Mouse (Mus musculus) hindbrain, embryonic 15.5 days (tissue): ENCODE data around the gene Gm4131. TPM values are rescaled to one million over a fixed set of nuclear protein-coding genes. Genes with fewer than 3 reads are reported as not detected.

Experiments used
- ATAC-seq: fragments of 200-750 bp; cut with Nextera tagmentation; 2 replicates; pipeline ENCODE4 v1.8.0; 2017; ENCODE audit warnings: low read depth, moderate number of reproducible peaks, moderate TSS enrichment; ENCODE audit not compliant: low FRiP score
- H3K27ac ChIP-seq: fragments of 300-500 bp; sonication (generic); replicated peaks from 2 replicates; pipeline ENCODE4 v1.5.1; 2015; ENCODE audit warnings: mild to moderate bottlenecking, inconsistent platforms
- H3K27me3 ChIP-seq: fragments of 300-500 bp; sonication (generic); 2 replicates; pipeline ENCODE4 v1.6.1; 2015; ENCODE audit warnings: control low read depth, inconsistent platforms
- H3K36me3 ChIP-seq: fragments of 300-500 bp; sonication (generic); 2 replicates; pipeline ENCODE4 v1.6.1; 2015; ENCODE audit warnings: control low read depth, inconsistent platforms
- H3K4me1 ChIP-seq: fragments of 300-500 bp; sonication (generic); replicated peaks from 2 replicates; pipeline ENCODE4 v1.6.1; 2015; ENCODE audit warnings: control low read depth, inconsistent platforms
- H3K4me2 ChIP-seq: fragments of 300-500 bp; sonication (generic); 2 replicates; pipeline ENCODE4 v1.6.1; 2015; ENCODE audit warnings: moderate library complexity, mild to moderate bottlenecking, inconsistent platforms
- H3K4me3 ChIP-seq: fragments of 300-500 bp; sonication (generic); 2 replicates; pipeline ENCODE4 v1.5.1; 2015; ENCODE audit warnings: mild to moderate bottlenecking, inconsistent platforms
- H3K9ac ChIP-seq: fragments of 300-500 bp; sonication (generic); 2 replicates; pipeline ENCODE4 v1.6.1; 2015; ENCODE audit warnings: inconsistent platforms
- H3K9me3 ChIP-seq: fragments of 300-500 bp; sonication (generic); 2 replicates; pipeline ENCODE4 v1.6.1; 2016; ENCODE audit warnings: control low read depth, inconsistent platforms
- WGBS: fragments of 180-500 bp; shearing (Covaris S2); methylation state at CpG from one replicate; pipeline ENCODE4 v1.1.7; 2015; 5-methylcytosine and 5-hydroxymethylcytosine counted together
- polyA plus RNA-seq: library from polyadenylated mRNA; unstranded; fragments of >200 nt; fragmentation: Nextera tagmentation; extraction: Ambion mirVana; gene quantifications from 2 replicates; pipeline ENCODE4 v1.2.1, GENCODE M21; 2015

Gm4131 gene
- polyA plus RNA-seq, 1 experiment from 2014 or later: 0.39 TPM

- Histone ChIP-seq H3K4me1 (no peaks in the 10 kb centered on the region; the same call in 1 of the 2 replicates), H3K9me3 (no peaks in the 10 kb centered on the region), H3K36me3 (no peaks in the 10 kb centered on the region), H3K9ac (no peak overlapping the region), H3K27ac (no peak overlapping the region), H3K27me3 (no peaks in the 10 kb centered on the region), H3K4me2 (no peak overlapping the region), H3K4me3 (no peak overlapping the region)
- no peak for ATAC-seq
- 94% methylated on average over 7 of the region's 7 CpGs for WGBS
Observed at GRCm38 (mm10) chr14:62488270-62488669, 78.5 kb downstream of the Gm4131 start.

DNA sequence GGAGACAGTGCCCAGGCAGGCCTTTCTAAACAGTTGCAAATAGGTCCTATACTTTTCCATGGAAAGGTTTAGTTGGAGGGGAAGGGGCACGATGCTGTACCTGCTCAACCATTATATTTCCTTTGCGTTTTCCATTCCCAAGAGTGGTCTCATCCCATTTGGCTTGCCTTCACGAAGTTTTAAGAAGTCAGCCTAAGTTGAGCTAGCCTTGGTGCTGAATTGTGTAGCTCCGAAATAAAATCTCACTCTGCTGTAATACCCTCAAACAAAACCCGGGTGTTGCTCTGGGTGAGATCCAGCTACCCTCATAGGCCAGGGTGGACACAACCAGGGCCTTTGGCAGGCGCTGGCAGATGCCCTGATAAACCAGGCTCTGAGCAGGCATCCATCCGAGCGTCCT, 85.3 kb downstream of the Gm4131 start:
- 61% methylated on average over 8 of the region's 8 CpGs for WGBS

DNA sequence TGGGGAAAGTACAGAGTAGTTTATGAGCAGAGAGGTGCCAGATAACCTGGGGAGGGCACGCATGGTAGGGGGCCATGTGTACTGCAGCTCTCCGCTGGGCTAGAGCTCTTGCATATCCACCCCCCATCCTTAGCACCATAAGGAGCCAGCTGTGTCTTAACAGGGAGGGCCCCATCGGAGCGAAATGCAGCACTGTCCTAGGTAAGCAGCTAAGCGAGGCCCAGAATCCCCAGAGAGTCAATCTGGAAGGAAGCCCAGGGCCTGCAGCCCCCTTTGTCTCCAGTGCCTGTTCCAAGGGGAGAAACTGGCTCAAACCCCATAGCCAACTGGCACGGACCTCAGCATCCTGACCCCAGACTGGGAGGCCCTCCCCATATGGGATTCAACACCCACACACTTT, 87.3 kb downstream of the Gm4131 start:
- peaks cover 9% of the 10 kb centered on the region for H3K4me1 ChIP-seq
- 35% methylated on average over 6 of the region's 6 CpGs for WGBS
- no peak overlapping the region for H3K27ac ChIP-seq
- no peak overlapping the region for H3K4me3 ChIP-seq
- H3K9ac ChIP-seq: no peak overlapping the region
- no peak overlapping the region for H3K4me2 ChIP-seq
- no peaks in the 10 kb centered on the region for H3K36me3 ChIP-seq
- ATAC-seq: 0 out of 2 replicates have a peak, but pooled peaks have one; percentile 38
- no peaks in the 10 kb centered on the region for H3K27me3 ChIP-seq
- no peaks in the 10 kb centered on the region for H3K9me3 ChIP-seq

More for the DNA sequence above, 85.3 kb downstream of the Gm4131 start:
- Histone ChIP-seq H3K9me3 (no peaks in the 10 kb centered on the region), H3K27me3 (no peaks in the 10 kb centered on the region), H3K36me3 (no peaks in the 10 kb centered on the region), H3K4me2 (no peak overlapping the region), H3K4me3 (no peak overlapping the region), H3K4me1 (peaks cover 9% of the 10 kb centered on the region), H3K27ac (no peak overlapping the region), H3K9ac (no peak overlapping the region)
- ATAC-seq: no peak

DNA sequence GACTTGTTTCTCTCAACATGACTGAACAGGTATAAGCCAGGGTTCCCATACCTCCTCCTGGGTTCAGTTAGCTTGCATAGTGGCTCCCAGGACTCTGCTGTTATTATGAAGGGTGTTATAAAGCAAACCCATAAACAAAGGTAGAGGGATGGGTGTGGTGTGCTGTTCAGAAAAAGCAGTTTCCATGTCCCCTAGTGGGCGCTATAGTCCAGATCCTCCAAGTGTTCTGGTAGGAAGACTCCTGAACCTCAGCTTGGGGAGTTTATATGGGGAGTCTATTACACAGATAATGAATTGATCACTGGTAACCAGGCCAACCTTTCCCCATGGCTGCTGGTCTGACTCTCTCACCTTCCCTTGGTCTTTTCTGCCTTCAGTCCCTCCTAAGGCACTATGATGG, 92.2 kb downstream of the Gm4131 start:
- H3K27ac ChIP-seq: no peak overlapping the region
- ATAC-seq: no peak
- no peaks in the 10 kb centered on the region for H3K36me3 ChIP-seq
- H3K27me3 ChIP-seq: no peaks in the 10 kb centered on the region
- 76% methylated on average over 1 of the region's 1 CpGs for WGBS
- H3K9me3 ChIP-seq: no peaks in the 10 kb centered on the region
- H3K4me3 ChIP-seq: no peak overlapping the region
- H3K4me2 ChIP-seq: no peak overlapping the region
- peaks cover 3% of the 10 kb centered on the region for H3K4me1 ChIP-seq
- no peak overlapping the region for H3K9ac ChIP-seq

GRCm38 (mm10) chr14:62472061-62472460, 94.7 kb downstream of the Gm4131 start:
- no peak overlapping the region for H3K4me3 ChIP-seq
- no peaks in the 10 kb centered on the region for H3K9me3 ChIP-seq
- no peak overlapping the region for H3K27ac ChIP-seq
- H3K27me3 ChIP-seq: no peaks in the 10 kb centered on the region
- no peak overlapping the region for H3K9ac ChIP-seq
- H3K36me3 ChIP-seq: no peaks in the 10 kb centered on the region
- 83% methylated on average over 2 of the region's 2 CpGs for WGBS
- ATAC-seq: no peak
- H3K4me2 ChIP-seq: no peak overlapping the region
- H3K4me1 ChIP-seq: no peaks in the 10 kb centered on the region

- Histone ChIP-seq H3K4me1 (peaks cover 4% of the 10 kb centered on the region; the same call in 1 of the 2 replicates), H3K27me3 (no peaks in the 10 kb centered on the region), H3K4me3 (no peak overlapping the region), H3K36me3 (no peaks in the 10 kb centered on the region), H3K27ac (no peak overlapping the region), H3K9ac (no peak overlapping the region), H3K4me2 (no peak overlapping the region), H3K9me3 (no peaks in the 10 kb centered on the region)
- ATAC-seq: no peak
- WGBS: 87% methylated on average over 5 of the region's 5 CpGs
Observed at GRCm38 (mm10) chr14:62468753-62469125, 98.0 kb downstream of the Gm4131 start.

- Histone ChIP-seq H3K4me3 (no peak overlapping the region), H3K27ac (no peak overlapping the region), H3K4me1 (peaks cover 4% of the 10 kb centered on the region; the same call in 1 of the 2 replicates), H3K36me3 (no peaks in the 10 kb centered on the region), H3K27me3 (no peaks in the 10 kb centered on the region), H3K4me2 (no peak overlapping the region), H3K9me3 (no peaks in the 10 kb centered on the region), H3K9ac (no peak overlapping the region)
- WGBS: 73% methylated on average over 6 of the region's 6 CpGs
- no peak for ATAC-seq
Observed at GRCm38 (mm10) chr14:62468119-62468752, 98.5 kb downstream of the Gm4131 start.

GRCm38 (mm10) chr14:62464966-62465365, 101.8 kb downstream of the Gm4131 start:
- Histone ChIP-seq H3K9me3 (no peaks in the 10 kb centered on the region), H3K27ac (no peak overlapping the region), H3K9ac (no peak overlapping the region), H3K27me3 (no peaks in the 10 kb centered on the region), H3K36me3 (no peaks in the 10 kb centered on the region), H3K4me1 (peaks cover 4% of the 10 kb centered on the region; the same call in 1 of the 2 replicates), H3K4me2 (peak overlapping the region; percentile 27; the same call in 1 of the 2 replicates), H3K4me3 (no peak overlapping the region)
- WGBS: 16% methylated on average over 9 of the region's 9 CpGs
- no peak for ATAC-seq

- Histone ChIP-seq H3K27me3 (no peaks in the 10 kb centered on the region), H3K9me3 (no peaks in the 10 kb centered on the region), H3K36me3 (no peaks in the 10 kb centered on the region), H3K4me3 (no peak overlapping the region), H3K9ac (no peak overlapping the region), H3K4me2 (no peak overlapping the region), H3K4me1 (peaks cover 24% of the 10 kb centered on the region), H3K27ac (no peak overlapping the region)
- 69% methylated on average over 11 of the region's 11 CpGs for WGBS
- ATAC-seq: no peak
Observed at GRCm38 (mm10) chr14:62459541-62459940, 107.2 kb downstream of the Gm4131 start.

DNA sequence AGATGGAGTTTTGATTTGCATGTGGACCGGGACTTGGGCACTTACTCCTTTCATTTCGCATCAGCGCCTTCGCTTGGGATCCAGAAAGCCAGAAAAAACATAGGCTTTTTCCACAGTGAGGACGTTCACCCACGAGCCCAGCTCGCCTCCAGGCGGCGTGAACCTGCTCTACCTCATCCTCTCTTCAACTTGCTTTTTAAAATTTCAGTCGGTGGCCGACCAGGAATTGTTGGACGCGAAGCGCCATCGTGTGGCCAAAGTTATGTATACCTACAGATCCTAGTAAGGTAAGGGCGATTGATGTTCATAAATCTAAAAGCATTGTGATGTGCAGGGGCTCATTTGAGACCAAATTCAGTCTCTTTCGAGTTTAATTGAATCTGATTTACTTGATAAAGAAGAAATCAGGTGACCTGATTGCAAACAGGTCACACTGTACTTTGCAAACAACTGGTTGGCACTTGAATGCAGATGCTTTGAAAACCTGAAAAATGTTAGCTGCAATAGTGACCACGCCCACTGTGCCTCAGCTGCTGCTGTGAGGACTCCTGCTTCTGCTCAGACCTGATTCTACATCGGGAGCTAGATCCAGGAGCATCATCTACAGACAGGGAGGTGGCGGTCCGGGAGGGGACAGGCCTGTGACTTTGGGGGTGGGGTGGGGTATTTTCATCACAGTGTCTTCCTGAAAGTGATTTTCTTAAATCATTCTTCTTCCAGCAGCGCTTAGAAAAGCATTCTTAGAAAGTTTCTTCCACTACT, 109.1 kb downstream of the Gm4131 start:
- Histone ChIP-seq H3K9ac (no peak overlapping the region), H3K27ac (no peak overlapping the region), H3K36me3 (no peaks in the 10 kb centered on the region), H3K27me3 (no peaks in the 10 kb centered on the region), H3K4me2 (peak overlapping the region; percentile 44), H3K4me3 (no peak overlapping the region), H3K4me1 (peaks cover 30% of the 10 kb centered on the region), H3K9me3 (no peaks in the 10 kb centered on the region)
- 18% methylated on average over 22 of the region's 22 CpGs for WGBS
- peak; percentile 74; the same call in 1 of the 2 replicates for ATAC-seq

DNA sequence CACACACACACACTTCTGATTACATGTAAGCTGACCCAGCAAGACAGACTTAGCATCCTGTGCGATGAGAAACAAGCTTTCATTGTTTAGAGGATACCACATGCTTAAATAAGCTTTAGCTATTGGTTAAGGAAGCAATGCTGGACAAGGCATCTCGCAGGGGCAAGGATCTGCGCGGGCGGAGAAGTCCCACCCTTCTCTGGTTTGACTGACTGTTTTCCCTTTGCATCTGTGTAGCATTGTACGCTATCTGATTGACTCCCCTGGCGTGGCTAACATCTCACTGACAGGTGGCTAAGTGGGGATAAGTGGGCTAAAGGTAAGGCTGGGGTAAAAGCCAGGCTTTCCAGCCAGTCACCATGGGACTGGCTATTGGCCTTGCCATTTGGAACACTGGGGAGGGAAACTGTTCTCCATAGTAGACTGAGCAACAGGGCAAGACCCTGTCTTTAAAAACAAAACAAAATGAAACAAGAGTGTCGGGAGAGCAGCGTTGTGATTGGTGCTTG, 110.4 kb downstream of the Gm4131 start, which contains the start of gene Gucy1b2:
Gene Gucy1b2 (minus strand): TSS at position 51 of the 509 bp plus-strand sequence.
- peak within 1 kb of the TSS; percentile 57 for H3K27ac ChIP-seq
- WGBS: 74% methylated on average over 9 of the region's 9 CpGs

GRCm38 (mm10) chr14:62455570-62455879, 111.2 kb downstream of the Gm4131 start:
- peak; percentile 59; the same call in 1 of the 2 replicates for ATAC-seq
- Histone ChIP-seq H3K4me1 (peaks cover 30% of the 10 kb centered on the region), H3K36me3 (no peaks in the 10 kb centered on the region), H3K4me2 (peak overlapping the region; percentile 23), H3K9ac (no peak overlapping the region), H3K27ac (no peak overlapping the region; the same call in 1 of the 2 replicates), H3K27me3 (no peaks in the 10 kb centered on the region), H3K9me3 (no peaks in the 10 kb centered on the region), H3K4me3 (no peak overlapping the region)
- 50% methylated on average over 5 of the region's 5 CpGs for WGBS

More for the DNA sequence above, 110.4 kb downstream of the Gm4131 start, which contains the start of gene Gucy1b2:
- H3K27me3 ChIP-seq: no peaks in the 10 kb centered on the region
- no peak within 1 kb of the TSS for H3K4me3 ChIP-seq
- peak within 1 kb of the TSS; percentile 44 for H3K4me2 ChIP-seq
- no peak within 1 kb of the TSS for H3K9ac ChIP-seq
- H3K4me1 ChIP-seq: peaks cover 30% of the 10 kb centered on the region
- H3K36me3 ChIP-seq: no peaks in the 10 kb centered on the region
- no peak for ATAC-seq
- no peaks in the 10 kb centered on the region for H3K9me3 ChIP-seq
